Comparison of ENCODE assay signal across 10 mouse cellular contexts in genomic region chr6:72677079-72677478, GRCm38 (mm10).
A peak's percentile ranks its signal among the peaks of the same experiment; 100 is the strongest.
DNase-seq lines count a peak whose midpoint lies in the region; ATAC-seq and TF ChIP-seq lines count a peak whose summit lies in the region.
"Had no signal": no experiment of that assay in that cellular context is flagged by ENCODE, and none has a peak within 500 bp of the region (broad histone marks: within the 10 kb centered on the region; RNA-seq: fewer than 3 reads in every experiment).

No protein-coding gene starts in this region.

- no peak overlapping the region for H3K4me3 ChIP-seq in heart, postnatal 0 days (ENCODE audit: low read depth, low read length)
- peak overlapping the region; percentile 27 for H3K4me3 ChIP-seq in embryonic facial prominence, embryonic 15.5 days (replicated peaks)
- H3K4me3 ChIP-seq in intestine, embryonic 16.5 days (ENCODE audit: low read length): peak overlapping the region; percentile 42
- no peak overlapping the region for H3K4me3 ChIP-seq in neural tube, embryonic 12.5 days
- H3K4me3 ChIP-seq in left cerebral cortex, adult 2 months: no peak overlapping the region

- no peak for DNase-seq in heart, postnatal 0 days (ENCODE audit: low spot score)
- no peak for DNase-seq in heart, adult 18-20 months
- DNase-seq in left cerebral cortex, adult 2 months (ENCODE audit: extremely low spot score in 1 of 2, low spot score in 2 of 2): no peak
- DNase-seq: cerebellum, adult 9-10 months; gastrocnemius, postnatal 14 days had no signal

- ATAC-seq in heart, postnatal 0 days (ENCODE audit: insufficient read depth, low read depth): no peak
- ATAC-seq in embryonic facial prominence, embryonic 15.5 days (ENCODE audit: insufficient number of reproducible peaks, low FRiP score, low TSS enrichment, low read depth): no peak
- peak; percentile 48 for ATAC-seq in intestine, embryonic 16.5 days
- ATAC-seq in neural tube, embryonic 12.5 days (ENCODE audit: low FRiP score, low read depth): peak; percentile 14; the same call in 1 of the 2 replicates
- ATAC-seq in megakaryocyte progenitor cell, adult 5-6 weeks (replicated peaks; ENCODE audit: poor library complexity): no peak
- no peak for ATAC-seq in frontal cortex, adult (ENCODE audit: low TSS enrichment)

- H3K9me3 ChIP-seq in heart, postnatal 0 days (replicated peaks; ENCODE audit: control insufficient read depth, low read length): no peaks in the 10 kb centered on the region
- no peaks in the 10 kb centered on the region for H3K9me3 ChIP-seq in embryonic facial prominence, embryonic 15.5 days (replicated peaks)
- no peaks in the 10 kb centered on the region for H3K9me3 ChIP-seq in intestine, embryonic 16.5 days (ENCODE audit: control insufficient read depth, low read length)
- H3K9me3 ChIP-seq in neural tube, embryonic 12.5 days: no peaks in the 10 kb centered on the region

- WGBS in heart, postnatal 0 days: 43% methylated on average over 10 of the region's 10 CpGs
- 17% methylated on average over 10 of the region's 10 CpGs for WGBS in embryonic facial prominence, embryonic 15.5 days
- 8% methylated on average over 10 of the region's 10 CpGs for WGBS in intestine, embryonic 16.5 days
- 6% methylated on average over 10 of the region's 10 CpGs for WGBS in neural tube, embryonic 12.5 days

- no peaks in the 10 kb centered on the region for H3K27me3 ChIP-seq in heart, postnatal 0 days (ENCODE audit: control insufficient read depth, insufficient read depth, low read length)
- H3K27me3 ChIP-seq in embryonic facial prominence, embryonic 15.5 days: no peaks in the 10 kb centered on the region
- no peaks in the 10 kb centered on the region for H3K27me3 ChIP-seq in intestine, embryonic 16.5 days (replicated peaks; ENCODE audit: control insufficient read depth, insufficient read depth, low read length)
- H3K27me3 ChIP-seq in neural tube, embryonic 12.5 days (replicated peaks): peaks cover 10% of the 10 kb centered on the region; the same call in 1 of the 2 replicates

- peaks cover 14% of the 10 kb centered on the region; the same call in 1 of the 2 replicates for H3K4me1 ChIP-seq in heart, postnatal 0 days (ENCODE audit: control insufficient read depth, insufficient read depth)
- H3K4me1 ChIP-seq in embryonic facial prominence, embryonic 15.5 days: peaks cover 79% of the 10 kb centered on the region
- H3K4me1 ChIP-seq in intestine, embryonic 16.5 days (ENCODE audit: control insufficient read depth, insufficient read depth, low read length): peaks cover 44% of the 10 kb centered on the region
- H3K4me1 ChIP-seq in neural tube, embryonic 12.5 days: peaks cover 38% of the 10 kb centered on the region

- intact Hi-C loops in left cerebral cortex, adult 2 months (cut with DNase I): no loop called here

- TF ChIP-seq CTCF in heart, postnatal 0 days (IDR thresholded peaks at IDR 0.05; ENCODE audit: low read depth): no peak
- TF ChIP-seq CTCF in left cerebral cortex, adult 2 months (IDR thresholded peaks at IDR 0.05): no peak

- no peaks in the 10 kb centered on the region for H3K36me3 ChIP-seq in heart, postnatal 0 days (replicated peaks; ENCODE audit: control insufficient read depth, insufficient read depth, low read length)
- H3K36me3 ChIP-seq in embryonic facial prominence, embryonic 15.5 days: no peaks in the 10 kb centered on the region
- H3K36me3 ChIP-seq in intestine, embryonic 16.5 days (ENCODE audit: control insufficient read depth, insufficient read depth, low read length): no peaks in the 10 kb centered on the region
- H3K36me3 ChIP-seq in neural tube, embryonic 12.5 days: no peaks in the 10 kb centered on the region

- no peak overlapping the region for H3K9ac ChIP-seq in heart, postnatal 0 days (replicated peaks; ENCODE audit: low read depth, low read length)
- H3K9ac ChIP-seq in embryonic facial prominence, embryonic 15.5 days: peak overlapping the region; percentile 12; the same call in 1 of the 2 replicates
- peak overlapping the region; percentile 58 for H3K9ac ChIP-seq in intestine, embryonic 16.5 days (ENCODE audit: low read depth, low read length)
- peak overlapping the region; percentile 9; the same call in 1 of the 2 replicates for H3K9ac ChIP-seq in neural tube, embryonic 12.5 days

- peak overlapping the region; percentile 47 for H3K27ac ChIP-seq in heart, postnatal 0 days (ENCODE audit: low read depth)
- peak overlapping the region; percentile 89 for H3K27ac ChIP-seq in embryonic facial prominence, embryonic 15.5 days (replicated peaks)
- H3K27ac ChIP-seq in intestine, embryonic 16.5 days (ENCODE audit: low read length): peak overlapping the region; percentile 92
- no peak overlapping the region for H3K27ac ChIP-seq in neural tube, embryonic 12.5 days
- H3K27ac ChIP-seq in left cerebral cortex, adult 2 months: no peak overlapping the region

- H3K4me2 ChIP-seq in heart, postnatal 0 days (ENCODE audit: low read depth, low read length): peak overlapping the region; percentile 13; the same call in 1 of the 2 replicates
- peak overlapping the region; percentile 44 for H3K4me2 ChIP-seq in embryonic facial prominence, embryonic 15.5 days (replicated peaks)
- H3K4me2 ChIP-seq in intestine, embryonic 16.5 days (ENCODE audit: low read depth, low read length): peak overlapping the region; percentile 52
- H3K4me2 ChIP-seq in neural tube, embryonic 12.5 days (replicated peaks): peak overlapping the region; percentile 51

- no peak for TF ChIP-seq EP300 in heart, postnatal 0 days (IDR thresholded peaks at IDR 0.05; ENCODE audit: low read depth)

Comparison
In these comparisons a context has a peak if more than half of its experiments do, and no peak if none do; other contexts are left out.
1. ATAC-seq: peak in intestine, embryonic 16.5 days (single experiment) and neural tube, embryonic 12.5 days (single experiment); none in heart, postnatal 0 days (single experiment), embryonic facial prominence, embryonic 15.5 days (single experiment), megakaryocyte progenitor cell, adult 5-6 weeks (single experiment) and frontal cortex, adult (single experiment).
2. H3K27ac ChIP-seq: peak in heart, postnatal 0 days (single experiment), embryonic facial prominence, embryonic 15.5 days (single experiment) and intestine, embryonic 16.5 days (single experiment); none in neural tube, embryonic 12.5 days (single experiment) and left cerebral cortex, adult 2 months (single experiment).
3. H3K4me3 ChIP-seq: peak in embryonic facial prominence, embryonic 15.5 days (single experiment) and intestine, embryonic 16.5 days (single experiment); none in heart, postnatal 0 days (single experiment), neural tube, embryonic 12.5 days (single experiment) and left cerebral cortex, adult 2 months (single experiment).
4. Peak in every context shown above with its lines, with median percentiles within 50 percentile points of each other: H3K4me2 ChIP-seq.